Mouse (Mus musculus) frontal cortex, postnatal 14 days (tissue): ENCODE measurements around the gene D930048N14Rik.
A peak's percentile ranks its signal among the peaks of the same experiment; 100 is the strongest.
"Not testable (repeated sequence)": the region's sequence is repeated elsewhere in the genome, so short reads cannot be mapped to it uniquely, and the experiment has no call there.

Experiments used
- DNase-seq, 2 experiments: peaks; one replicate each; pipeline ENCODE4 v3.0.0; 2022; ENCODE audit warnings: low spot score in 2 of 2

The D930048N14Rik gene

DNA sequence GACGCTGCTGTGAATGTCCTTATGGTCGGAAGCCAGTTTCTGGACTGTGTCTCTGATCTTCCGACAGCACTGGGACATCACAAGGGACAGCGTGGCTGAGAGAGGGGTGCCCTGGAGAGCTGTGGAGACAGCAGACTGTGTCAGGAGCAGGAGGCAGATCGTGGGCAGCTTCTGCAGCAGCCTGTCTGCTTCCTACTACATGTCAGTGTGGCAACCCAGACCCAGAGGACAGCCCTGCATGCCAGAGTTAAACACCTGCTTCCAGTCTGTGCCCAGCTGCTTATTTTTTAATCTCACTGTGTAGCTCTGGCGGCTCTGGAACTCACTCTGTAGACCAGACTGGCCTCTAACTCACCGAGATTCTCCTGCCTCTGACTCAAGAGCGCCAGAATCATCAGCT is 22.8 kb upstream of the D930048N14Rik start:
- no peak for DNase-seq

DNA sequence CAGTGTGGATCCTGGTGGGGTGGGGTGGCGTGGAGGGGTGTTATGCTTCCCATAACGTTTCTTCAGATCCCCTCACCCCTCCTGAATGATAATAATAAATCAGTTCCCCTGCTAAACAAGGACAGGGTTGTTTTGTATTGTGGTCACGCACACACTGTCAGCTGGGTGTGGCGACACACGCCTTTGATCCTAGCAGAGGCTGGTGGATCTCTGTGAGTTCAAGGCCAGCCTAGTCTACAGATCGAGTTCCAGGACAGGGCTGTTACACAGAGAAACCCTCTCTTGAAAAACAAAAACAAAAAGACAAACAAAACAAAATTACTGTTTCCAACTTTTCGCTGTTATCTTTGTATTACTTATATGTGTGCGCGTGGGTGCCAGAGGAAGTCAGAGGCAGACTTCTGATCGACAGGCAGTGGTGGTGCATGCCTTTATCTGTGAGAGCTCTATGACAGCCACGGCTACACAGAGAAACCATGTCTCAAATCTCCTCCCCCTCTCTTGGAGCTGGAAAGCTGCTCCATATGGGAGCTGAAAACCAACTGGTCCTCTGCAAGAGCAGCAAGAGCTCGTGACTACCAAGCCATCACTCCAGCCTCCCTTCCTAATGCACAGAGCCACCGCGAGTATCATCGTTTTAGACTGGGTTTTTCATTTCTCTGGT is 21.0 kb upstream of the D930048N14Rik start:
- no peak for DNase-seq

DNA sequence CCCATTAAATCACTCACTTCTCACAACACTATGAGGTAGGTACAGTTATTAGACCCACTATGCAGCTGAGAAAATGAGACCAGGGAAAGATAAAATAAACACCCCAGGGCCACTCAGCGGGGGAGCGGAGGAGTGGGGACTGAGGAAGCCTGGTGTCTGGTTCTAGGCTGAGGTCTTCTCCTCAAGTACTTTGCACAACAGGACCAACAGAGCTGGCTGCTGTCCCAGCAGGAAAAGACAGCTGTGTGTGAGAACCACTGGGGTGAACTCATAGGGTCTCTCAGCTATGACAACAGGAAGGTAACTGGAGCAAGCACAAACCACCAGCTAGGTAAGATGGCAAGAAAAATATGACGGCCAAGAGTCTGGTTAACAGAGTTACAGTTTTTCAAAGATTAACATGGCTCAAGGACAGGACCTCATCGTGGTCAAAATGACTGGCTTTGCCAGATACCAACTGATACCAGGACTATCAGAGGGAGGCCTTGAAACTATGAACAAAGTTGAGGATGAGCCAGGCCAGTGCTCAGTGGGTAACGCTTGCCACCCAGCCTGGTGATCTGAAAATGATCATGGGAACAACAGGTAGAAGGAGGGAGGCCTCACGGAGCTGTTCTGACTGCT is 18.5 kb upstream of the D930048N14Rik start:
- DNase-seq: no peak

DNA sequence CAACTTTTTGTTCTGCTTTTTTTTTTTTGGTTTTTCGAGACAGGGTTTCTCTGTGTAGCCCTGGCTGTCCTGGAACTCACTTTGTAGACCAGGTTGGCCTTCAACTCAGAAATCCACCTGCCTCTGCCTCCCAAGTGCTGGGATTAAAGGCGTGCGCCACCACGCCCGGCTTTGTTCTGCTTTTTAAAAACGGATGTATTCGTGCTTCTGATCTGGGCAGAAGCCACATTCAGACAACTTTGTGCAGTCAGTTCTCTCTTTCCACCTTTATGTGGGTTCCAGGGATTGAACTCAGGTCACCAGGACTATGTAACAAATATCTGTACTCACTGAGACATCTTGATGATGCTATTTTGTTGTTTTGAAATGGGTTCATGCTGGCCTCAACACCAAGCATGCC is 17.6 kb upstream of the D930048N14Rik start:
- not testable (repeated sequence) for DNase-seq

DNA sequence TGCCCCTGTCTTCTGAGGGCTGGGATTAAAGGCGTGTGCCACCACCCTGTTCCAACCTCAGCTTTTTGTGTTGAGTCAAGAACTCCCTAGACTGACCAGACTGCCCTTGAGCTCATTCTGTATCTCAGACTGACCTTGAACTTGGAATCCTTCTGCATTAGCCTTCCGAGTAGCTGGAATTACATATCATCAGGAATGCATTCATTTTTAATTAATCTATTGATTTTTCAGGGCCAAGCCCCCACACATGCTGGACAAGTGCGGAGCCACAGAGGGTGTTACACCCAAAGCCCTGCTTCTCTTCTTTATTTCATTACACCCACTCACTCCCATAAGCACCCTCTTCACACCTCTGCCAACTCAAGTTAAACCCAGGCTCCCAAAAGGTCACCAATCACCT is 17.0 kb upstream of the D930048N14Rik start:
- no peak for DNase-seq

DNA sequence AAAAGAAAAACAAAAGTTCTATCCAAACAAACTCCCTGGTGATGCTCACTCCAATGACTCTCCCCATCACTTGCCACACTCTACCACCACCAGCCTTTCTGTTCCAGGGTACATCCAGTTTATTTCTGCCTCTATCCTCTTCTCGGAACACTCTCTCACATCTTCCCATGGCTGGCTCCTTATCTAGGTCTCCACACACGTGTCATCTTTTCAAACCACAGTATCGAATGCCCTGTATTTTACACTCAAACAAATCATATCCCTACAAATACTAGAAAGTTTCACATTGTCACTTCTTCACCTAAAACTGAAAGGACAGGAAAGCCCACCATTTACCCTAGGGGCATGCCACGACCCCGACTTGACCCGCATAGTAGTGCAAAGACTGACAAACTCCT is 15.6 kb upstream of the D930048N14Rik start:
- DNase-seq: no peak

DNA sequence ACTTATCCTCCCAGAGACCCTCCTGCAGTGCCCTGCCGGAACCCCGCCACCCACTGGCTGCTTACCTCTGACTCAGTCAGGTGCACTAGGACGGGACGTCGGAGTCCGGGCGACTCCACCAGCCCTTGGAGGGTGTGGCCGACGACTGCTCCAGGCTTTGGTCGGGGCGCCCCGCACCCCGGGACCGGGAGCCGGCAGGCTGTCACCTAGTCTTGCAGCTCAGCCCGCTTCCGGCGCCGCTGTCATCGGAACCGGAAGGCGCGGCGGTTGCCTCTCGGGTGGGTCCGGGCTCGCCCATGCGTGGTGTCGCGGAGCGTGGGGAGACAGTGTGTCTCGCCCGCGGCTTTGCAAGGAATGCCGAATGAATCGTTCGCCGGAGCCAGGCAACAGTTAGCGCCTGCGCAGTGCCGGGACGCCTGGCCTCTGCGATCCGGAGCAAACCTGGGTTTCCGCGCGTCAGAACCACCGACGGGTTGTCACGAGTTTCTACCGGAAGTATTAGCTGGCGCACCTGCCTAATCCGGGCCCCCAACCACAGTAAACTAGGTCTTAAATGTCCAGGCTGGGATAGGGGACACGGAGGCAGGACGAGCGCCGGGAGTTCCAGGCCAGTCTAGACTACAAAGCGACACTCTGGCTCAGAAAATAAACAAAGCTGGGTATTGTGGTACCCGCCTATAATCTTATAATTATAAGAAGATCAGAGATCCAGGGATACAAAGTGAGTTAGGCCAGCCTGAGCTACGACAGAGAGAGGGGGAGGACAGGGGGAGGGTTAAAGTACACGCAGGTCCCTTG is 15.0 kb upstream of the D930048N14Rik start, which contains the start of gene Rmnd5b:
Rmnd5b (minus strand) TSS at position 372 of the 798 bp plus-strand sequence.
- peak; percentile 93 to 94 for DNase-seq

DNA sequence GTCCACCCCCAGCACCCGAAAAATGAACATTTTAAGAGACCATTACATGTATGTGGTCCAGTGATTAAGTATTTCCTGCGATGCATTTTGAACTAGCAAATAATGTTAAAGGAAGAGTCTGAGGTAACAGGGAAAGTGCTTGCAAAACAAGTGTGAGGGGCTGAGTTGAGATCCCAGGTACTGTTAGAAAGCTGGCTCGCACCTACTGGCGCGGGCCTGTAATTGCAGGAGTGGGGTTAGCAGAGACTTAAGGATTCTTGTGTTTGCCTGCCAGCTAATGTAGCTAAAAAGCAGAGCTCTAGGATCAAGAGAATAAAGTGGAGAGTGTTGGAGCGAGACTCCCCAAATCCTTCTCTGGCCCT is 14.4 kb upstream of the D930048N14Rik start:
- DNase-seq: peak in 1 of 2 experiments; percentile 57

DNA sequence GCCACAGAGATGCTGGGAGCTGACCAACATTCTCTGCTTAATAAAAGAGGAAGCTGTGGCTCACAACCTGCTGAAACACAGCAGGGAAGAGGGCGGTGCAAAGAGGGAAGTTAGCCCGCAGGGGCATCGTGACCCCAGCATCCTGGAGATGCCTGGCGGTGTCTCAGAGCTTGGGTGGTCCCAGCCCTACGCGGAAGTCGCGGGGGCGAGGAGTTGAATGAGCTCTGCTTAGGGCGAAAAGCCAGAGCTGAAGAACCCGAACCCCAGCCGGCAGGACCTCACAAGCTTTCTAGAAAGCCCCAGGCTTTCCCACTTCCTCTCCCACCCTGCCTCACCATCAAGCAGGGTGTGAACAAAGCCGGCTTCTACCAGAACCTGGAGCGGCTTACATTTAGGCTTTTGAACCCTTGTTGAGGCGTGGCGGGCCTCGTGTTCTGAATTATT is 12.8 kb upstream of the D930048N14Rik start:
- no peak for DNase-seq

DNA sequence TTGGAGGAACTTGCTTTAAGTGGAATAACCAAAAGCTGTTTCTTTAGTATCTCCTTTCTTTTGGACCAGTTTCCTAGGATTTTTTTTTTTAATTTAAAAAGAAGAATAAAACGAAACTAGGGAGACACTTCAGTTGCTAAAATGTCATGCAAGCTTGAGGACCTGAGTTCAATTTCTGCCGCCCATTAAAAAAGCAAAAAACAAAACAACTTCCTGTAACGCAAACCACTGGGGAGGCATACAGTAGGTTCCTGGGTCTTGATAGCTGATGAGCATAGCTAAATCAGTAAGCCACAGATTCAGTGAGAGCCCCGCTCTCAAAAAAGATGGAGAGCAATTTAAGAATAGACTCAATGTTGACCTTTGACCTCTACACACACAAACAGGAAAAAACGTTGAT is 12.3 kb upstream of the D930048N14Rik start:
- DNase-seq: no peak

DNA sequence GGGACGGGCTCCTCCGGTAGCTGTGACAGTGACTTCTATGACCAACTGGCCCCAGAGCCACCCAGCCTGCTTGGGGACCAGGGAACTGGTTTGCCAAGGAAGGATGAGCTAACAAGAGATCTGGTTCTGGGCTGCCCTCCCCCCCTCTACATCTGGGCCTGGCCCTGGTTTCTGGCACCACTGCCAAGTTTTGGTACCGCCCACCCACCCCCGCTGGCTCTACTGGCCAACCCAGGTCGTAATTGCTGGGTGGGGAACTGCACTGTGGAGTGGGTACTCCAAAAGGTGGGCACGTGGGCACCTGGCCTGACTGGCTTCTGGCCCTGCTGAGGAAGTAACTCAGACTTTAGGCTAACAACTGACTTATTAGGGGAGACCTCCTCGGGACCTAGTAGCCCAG is 10.0 kb upstream of the D930048N14Rik start:
- DNase-seq: no peak

DNA sequence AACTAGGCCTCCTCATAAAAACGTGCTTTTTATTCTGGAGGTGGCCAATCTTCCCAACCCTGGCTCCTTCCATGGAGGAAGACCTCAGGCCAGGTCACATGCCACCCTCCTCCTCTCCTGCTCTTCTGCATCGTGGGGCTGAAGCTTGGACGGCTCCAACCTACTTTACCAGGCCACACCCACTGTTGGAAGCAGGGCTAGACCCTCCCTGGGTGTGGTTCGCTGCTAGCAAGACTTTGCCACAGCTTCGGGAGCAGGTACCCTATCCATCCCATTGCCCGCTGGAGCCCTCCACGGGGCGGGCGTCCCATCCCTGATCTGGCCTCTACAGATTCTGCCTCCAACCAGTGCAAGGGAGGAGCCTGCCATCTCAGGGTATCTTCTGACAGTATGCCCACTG is 7.6 kb upstream of the D930048N14Rik start:
- no peak for DNase-seq

DNA sequence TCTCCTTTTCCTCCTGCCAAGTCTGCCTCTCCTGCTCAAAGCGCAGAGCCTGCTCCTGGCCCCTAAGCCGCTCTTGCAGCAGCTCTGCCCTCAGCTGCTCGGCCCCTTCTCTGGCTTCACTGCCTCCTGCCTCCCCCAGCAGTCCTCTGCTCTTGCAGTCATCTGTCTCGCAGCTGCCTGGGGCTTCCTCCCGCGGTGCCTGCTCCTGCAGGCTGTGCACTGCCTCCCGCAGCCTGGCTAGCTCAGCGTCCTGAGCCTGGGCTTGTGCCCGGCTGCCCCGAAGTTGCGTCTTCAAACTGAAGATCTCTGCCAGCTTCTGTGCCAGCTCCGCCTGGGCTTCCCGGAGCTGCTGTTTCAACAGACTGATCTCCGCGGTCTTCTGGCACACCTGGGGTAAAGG is 7.0 kb upstream of the D930048N14Rik start:
- no peak for DNase-seq

DNA sequence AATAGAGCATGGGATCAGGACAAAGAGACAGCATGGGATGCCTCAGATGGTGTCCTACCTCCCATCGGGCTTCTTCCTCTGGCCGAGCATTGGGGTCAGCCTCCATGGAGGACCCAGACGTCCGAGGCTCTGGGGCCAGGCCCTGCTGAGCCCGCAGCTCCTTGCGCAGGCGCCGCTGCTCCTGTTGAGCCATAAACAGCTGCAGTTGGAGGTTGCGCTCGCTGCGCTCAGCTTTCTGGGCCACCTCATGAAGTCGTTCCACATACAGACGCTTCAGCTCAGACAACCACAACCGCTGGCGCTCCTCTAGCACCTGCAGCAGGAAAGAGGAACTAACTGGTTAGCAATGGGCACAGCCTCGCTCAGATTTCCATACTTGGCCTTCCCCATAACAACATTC is 6.5 kb upstream of the D930048N14Rik start:
- DNase-seq: no peak

DNA sequence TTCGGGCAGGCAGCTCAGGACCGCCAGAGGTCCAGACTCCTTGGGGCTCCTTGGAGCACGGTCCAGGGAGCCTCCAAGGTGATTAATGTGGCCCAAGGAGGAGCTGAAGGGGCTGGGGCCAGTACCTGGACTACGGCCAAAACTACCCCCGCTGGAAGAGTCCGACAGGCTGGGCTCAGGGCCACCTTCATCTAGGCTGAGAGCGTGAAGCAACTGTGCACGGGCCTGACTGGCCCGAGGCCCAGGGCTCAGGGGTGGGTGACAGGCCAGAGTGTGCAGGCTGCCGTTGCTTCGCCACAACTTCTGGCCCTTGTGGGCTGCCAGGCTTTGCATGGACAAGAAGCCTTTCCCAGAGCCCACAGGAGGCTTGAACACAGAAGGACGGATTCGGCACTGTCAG is 5.5 kb upstream of the D930048N14Rik start:
- no peak for DNase-seq

DNA sequence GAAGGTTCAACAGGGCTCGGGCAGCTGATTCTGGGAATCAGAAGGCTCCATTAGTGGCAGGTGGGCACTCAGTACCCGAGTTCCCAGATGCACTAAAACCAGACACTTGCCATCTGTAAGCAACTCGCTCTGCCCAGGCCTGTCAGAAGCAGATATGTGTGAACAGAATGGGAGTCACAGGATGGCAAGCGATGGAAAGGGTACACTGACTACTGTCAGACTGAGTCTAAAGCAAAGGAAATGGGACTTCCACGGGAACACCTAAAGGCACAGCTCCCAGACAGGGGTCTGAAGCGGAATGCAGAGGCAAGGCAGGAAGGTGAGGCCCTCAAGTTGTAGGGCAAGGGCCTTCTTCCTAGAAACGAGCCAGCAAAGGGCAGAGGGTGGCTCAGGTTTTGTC is 4.5 kb upstream of the D930048N14Rik start:
- DNase-seq: no peak

DNA sequence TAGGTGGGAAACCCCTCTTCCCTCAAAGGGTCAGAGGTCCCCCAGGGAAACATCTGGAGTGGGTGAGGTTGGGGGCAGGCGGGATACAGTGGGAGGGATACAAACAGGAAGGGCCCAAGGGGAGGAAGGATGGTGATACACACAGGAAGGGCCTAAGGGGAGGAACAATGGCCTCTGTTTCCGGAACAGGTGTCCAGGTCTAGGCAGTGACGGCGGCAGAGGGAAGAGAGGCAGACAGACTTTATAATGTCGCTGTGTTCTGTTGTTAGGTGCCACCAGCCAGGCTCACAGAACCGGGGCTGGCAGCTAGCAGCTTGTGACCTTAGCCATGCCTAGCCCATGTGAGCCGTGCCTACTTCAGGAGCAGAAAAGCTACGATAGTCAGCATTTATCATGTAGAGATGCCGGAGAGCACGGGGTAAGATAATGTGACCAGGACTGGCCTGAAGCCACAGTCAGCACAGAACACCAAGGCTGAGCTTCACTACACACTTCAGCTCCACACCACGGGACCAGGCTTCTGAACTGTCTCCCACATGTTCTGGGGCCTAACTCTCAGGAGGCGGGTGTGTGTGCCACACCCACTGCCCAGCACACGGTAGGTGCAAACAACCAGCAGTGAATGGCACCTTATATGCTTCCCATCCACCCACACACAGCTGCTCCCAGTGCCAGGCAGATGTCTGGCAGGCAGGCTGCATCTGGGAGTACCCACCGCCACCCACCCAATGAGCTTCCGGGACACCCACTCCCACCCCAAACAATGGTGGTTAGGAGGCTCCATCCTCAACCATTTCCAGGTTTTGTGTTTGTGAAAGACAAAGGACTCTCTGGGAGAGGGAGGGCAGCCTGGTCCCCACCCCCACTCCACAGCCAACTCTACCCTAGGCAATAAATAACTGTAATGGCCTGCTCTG is 3.7 kb upstream of the D930048N14Rik start:
- no peak for DNase-seq

DNA sequence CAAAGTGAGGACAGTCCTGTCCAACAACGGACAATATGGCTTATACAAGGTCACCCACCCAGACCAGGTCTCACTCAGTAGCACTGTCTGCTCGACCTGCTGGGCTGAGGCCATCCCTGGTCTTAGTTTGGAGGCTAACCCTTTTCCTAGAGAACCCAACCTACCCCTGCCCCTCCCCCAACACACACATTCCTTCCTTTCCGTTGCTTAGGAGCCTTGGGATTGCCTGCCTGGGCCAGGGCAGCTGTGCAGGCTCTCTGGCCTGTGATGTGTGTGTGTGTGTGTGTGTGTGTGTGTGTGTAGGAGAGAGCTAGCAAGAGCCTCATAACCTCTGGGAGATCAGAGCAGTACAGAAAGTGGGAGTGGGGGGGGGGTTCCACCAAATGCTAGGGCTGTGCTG is 2.2 kb upstream of the D930048N14Rik start:
- no peak for DNase-seq

DNA sequence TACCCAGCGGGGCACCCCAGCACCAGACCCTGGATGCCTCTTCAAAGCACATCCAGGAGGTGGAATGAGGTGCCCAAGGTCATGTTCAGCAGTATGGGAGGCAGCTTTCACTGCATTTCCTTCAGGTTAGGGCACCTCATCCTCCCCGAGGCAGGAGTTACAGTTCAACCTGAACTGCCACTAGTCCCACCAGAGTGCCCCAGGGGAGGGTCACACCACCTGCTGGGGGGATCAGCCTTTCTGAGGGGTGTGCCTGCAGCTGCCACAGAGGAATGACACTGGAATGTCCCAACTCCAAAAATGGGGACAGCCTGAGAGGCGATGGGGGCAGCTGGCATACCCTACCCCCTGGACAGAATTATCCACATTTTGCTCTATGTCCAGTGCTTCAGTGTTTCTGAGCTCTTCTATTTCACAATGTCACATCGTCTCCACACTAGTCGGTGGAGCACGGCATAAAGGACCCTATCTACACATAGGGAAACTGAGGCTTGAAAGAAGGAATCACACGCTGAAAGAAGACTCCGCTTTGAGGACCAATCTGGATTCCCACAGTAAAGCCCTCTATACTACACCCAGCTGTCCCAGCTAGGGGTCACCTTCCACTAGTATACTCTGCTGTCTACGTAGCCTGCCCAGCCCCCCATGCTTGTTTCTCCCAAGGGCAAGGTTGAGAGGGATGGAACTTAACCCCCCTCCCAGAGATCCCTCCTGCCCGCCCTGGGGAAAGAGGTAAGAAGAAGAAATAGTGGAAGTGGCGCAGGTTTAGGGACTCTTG is 1.5 kb upstream of the D930048N14Rik start:
- no peak for DNase-seq

DNA sequence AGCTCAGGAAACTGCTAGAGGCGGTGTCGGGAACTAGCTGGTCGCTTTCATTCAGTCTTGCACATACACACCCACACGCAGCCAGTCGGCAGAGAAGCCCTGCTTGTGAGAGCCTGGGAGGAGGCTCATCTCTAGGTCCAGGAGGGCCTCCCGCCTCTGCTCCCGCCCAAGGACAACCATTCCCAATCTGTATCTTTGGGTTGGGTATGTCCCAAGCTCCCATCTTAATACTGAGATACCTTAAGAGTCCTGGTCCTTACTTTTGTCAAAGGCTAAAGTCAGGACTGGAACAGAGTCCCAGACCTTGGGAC is 910 bp upstream of the D930048N14Rik start:
- DNase-seq: no peak

DNA sequence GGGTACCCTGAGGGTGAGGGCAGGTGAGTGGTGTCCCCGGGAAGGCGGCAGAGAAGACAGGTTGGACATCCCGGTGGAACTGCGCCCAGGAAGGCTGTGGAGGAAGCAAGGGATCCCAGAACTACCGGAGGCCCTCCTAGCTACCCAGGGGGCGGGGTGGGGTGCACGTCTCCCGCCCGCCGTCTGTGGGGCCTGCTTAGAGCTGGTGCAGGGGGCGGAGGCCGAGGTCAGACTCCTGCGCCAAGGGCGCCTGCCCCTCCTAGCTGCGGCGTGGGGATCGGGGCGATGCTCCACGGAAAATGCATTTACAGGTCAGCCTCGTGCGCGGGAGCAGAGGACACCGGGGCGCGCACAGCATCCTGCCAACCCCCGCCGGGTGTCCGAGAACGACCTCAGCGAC is 493 bp upstream of the D930048N14Rik start:
- DNase-seq: no peak
